Mouse (Mus musculus) frontal cortex, adult (tissue): ENCODE data around the gene Hk1.

Experiments used
- ATAC-seq: cut with Nextera tagmentation; 2 replicates; pipeline ENCODE4 v1.9.2; 2017; ENCODE audit warnings: mild to moderate bottlenecking, moderate library complexity, mixed read lengths; ENCODE audit not compliant: low TSS enrichment

The Hk1 gene

GRCm38 (mm10) chr10:62224231-62224630 is 155.5 kb downstream of the Hk1 start:
- no peak for ATAC-seq

- ATAC-seq: no peak
These were observed 156.9 kb downstream of the Hk1 start for GRCm38 (mm10) chr10:62222777-62223176.

GRCm38 (mm10) chr10:62221647-62222046 is 158.1 kb downstream of the Hk1 start:
- ATAC-seq: no peak

- ATAC-seq: no peak
These were observed 158.8 kb downstream of the Hk1 start for GRCm38 (mm10) chr10:62220732-62221514.
